Mouse (Mus musculus): ENCODE data around the gene Tspan9. TPM values are rescaled to one million over a fixed set of nuclear protein-coding genes. Genes with fewer than 3 reads are reported as not detected.

The Tspan9 gene
- total RNA-seq, 2 experiments from 2014 or later, result 34.7 to 39.3 TPM

Small RNA genes lying within 50 kb of the gene (microRNA-seq; reads per million reads assigned to microRNA genes)
- gene Gm26338, result 0 reads per million in 2 experiments

Other genes starting within 250 kb of the Tspan9 start
- gene Tead4, start 157.2 kb upstream of the Tspan9 start, total RNA-seq (2021), result 1 to 10 TPM; 3.7 to 4.3 TPM
- 1 to 10 TPM; 5.8 to 6.6 TPM for gene Tulp3, start 212.3 kb upstream of the Tspan9 start, total RNA-seq (2021)
- gene Rhno1, start 219.3 kb upstream of the Tspan9 start, total RNA-seq (2021), result 1 to 10 TPM; 5.2 to 6.6 TPM
- 1 to 10 TPM in 1 of 2 experiments, under 1 TPM in 1; 0.62 to 1.0 TPM for gene Foxm1, start 219.4 kb upstream of the Tspan9 start, total RNA-seq (2021)
- not detected for gene Tex52, start 231.9 kb upstream of the Tspan9 start, total RNA-seq (2021)
- not detected for gene Gm44596, start 231.9 kb upstream of the Tspan9 start, total RNA-seq (2021)

Measured in gastrocnemius, postnatal 36 days (tissue).